Mouse (Mus musculus): ENCODE measurements around the gene Ankra2.

DNA sequence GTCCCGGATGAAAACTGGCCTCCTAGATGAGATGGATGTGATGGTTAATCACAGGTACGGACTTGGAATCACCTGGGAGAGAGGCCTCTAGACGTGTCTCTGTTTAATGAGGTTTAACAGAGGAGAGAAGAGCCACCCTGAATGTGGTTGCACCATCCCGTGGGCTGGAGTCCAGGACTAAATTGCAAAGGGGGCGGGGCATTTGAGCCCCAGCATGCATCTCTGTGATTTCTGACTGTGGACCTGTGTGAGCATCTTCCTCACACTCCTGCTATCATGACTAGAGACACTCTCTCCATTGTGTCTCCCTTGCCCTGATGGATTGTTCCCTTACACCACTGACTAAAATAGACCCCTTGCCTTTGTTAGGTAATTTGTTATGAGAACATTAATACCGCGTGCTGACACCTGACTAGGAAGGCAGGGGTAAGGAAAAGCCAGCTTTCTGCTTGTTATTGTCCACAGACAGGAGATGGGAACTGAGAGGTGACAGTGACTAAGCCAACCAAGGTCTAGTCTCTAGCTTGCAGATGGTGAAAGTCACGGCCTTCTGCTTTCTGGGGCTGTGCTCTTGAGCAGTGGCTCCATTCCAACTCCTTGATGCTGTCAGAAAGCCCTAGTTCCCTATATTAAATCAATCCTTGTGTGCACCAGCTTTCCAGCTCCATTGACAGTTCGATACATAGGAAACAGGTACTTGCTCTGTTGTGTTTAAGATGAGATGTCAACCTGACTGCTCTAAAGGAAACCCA, 21.2 kb upstream of the Ankra2 start:
- TF ChIP-seq CTCF (IDR thresholded peaks at IDR 0.05; ENCODE audit: low read depth) (no peak), EP300 (IDR thresholded peaks at IDR 0.05; ENCODE audit: low read depth) (no peak)
